Mouse (Mus musculus): ENCODE measurements around the gene Trim80. TPM values are rescaled to one million over a fixed set of nuclear protein-coding genes. Genes with fewer than 3 reads are reported as not detected.

Trim80 gene
- polyA plus RNA-seq, 1 experiment = not detected

DNA sequence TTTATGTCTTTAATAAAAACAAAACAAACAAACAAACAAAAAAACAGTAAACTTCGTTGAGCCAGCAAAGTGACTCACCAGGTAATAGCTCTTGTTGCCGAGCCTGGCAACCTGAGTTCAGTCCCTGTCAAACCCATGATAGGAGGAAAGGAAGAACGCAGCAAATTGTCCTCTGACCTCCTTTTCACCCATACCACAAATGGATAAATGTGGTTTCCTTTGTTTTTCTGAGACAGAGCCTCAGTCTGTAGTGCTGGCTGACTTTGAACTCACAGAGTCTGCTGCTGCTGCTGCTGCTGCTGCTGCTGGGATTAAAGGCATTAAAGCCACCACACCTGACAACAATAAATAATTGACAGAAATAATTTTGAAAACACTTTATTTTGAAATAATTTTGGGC is 17.3 kb upstream of the Trim80 start:
- no peak overlapping the region for H3ac ChIP-seq (ENCODE audit: control insufficient read depth, insufficient read length, low read depth)
- TF ChIP-seq MYOG (IDR thresholded peaks at IDR 0.05; ENCODE audit: control insufficient read depth, extremely low read depth, insufficient read length) = no peak
- TF ChIP-seq USF1 (IDR thresholded peaks at IDR 0.05; ENCODE audit: low read depth) = no peak
- no peak for TF ChIP-seq FOSL1 (IDR thresholded peaks at IDR 0.05; ENCODE audit: insufficient read depth, low read length, poor library complexity, severe bottlenecking)
- no peak for TF ChIP-seq CTCF (IDR thresholded peaks at IDR 0.05; ENCODE audit: control insufficient read depth, insufficient read depth, insufficient read length)
- no peak for TF ChIP-seq MAX (IDR thresholded peaks at IDR 0.05)
- TF ChIP-seq CEBPB (IDR thresholded peaks at IDR 0.05; ENCODE audit: low read depth) = no peak
- TF ChIP-seq MYOD1 (IDR thresholded peaks at IDR 0.05; ENCODE audit: control insufficient read depth, insufficient read length, low read depth) = no peak
- peaks cover 35% of the 10 kb centered on the region for H3K36me3 ChIP-seq (ENCODE audit: control insufficient read depth, insufficient read depth)
- H3K27me3 ChIP-seq (ENCODE audit: control insufficient read depth, insufficient read depth, insufficient read length) = no peaks in the 10 kb centered on the region
- H3K4me3 ChIP-seq (ENCODE audit: insufficient read depth, poor library complexity, severe bottlenecking) = no peak overlapping the region
- H3K79me3 ChIP-seq (ENCODE audit: low read depth) = peaks cover 17% of the 10 kb centered on the region
- peaks cover 37% of the 10 kb centered on the region for H3K79me2 ChIP-seq (ENCODE audit: control insufficient read depth, insufficient read depth)

DNA sequence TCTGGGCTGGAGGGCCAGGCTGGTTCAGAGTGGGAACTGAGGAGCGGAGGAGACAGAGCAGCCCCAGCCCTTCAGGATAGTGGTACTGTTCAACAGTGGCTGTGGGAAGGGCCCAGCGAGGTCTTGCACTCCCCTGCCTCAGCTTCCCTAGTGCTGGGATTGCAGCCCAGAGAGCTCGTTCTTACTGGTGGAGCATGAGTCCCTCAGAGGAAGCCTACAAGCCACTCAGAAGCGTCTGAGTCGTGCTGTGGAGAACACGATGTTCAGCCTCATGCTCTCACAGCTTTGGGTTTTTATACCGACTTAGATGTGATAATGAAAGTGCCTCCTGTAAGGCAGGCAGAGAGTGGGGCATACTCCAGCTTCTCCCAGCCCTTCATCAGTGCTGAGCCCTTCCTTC is 15.7 kb upstream of the Trim80 start:
- H3K4me3 ChIP-seq (ENCODE audit: insufficient read depth, poor library complexity, severe bottlenecking) = no peak overlapping the region
- no peaks in the 10 kb centered on the region for H3K27me3 ChIP-seq (ENCODE audit: control insufficient read depth, insufficient read depth, insufficient read length)
- peaks cover 3% of the 10 kb centered on the region for H3K79me3 ChIP-seq (ENCODE audit: low read depth)
- peaks cover 41% of the 10 kb centered on the region for H3K36me3 ChIP-seq (ENCODE audit: control insufficient read depth, insufficient read depth)
- H3K79me2 ChIP-seq (ENCODE audit: control insufficient read depth, insufficient read depth) = peaks cover 22% of the 10 kb centered on the region
- H3ac ChIP-seq (ENCODE audit: control insufficient read depth, insufficient read length, low read depth) = no peak overlapping the region
- TF ChIP-seq CEBPB (IDR thresholded peaks at IDR 0.05; ENCODE audit: low read depth) (no peak), MYOD1 (IDR thresholded peaks at IDR 0.05; ENCODE audit: control insufficient read depth, insufficient read length, low read depth) (no peak), FOSL1 (IDR thresholded peaks at IDR 0.05; ENCODE audit: insufficient read depth, low read length, poor library complexity, severe bottlenecking) (no peak), CTCF (IDR thresholded peaks at IDR 0.05; ENCODE audit: control insufficient read depth, insufficient read depth, insufficient read length) (no peak), USF1 (IDR thresholded peaks at IDR 0.05; ENCODE audit: low read depth) (no peak), MYOG (IDR thresholded peaks at IDR 0.05; ENCODE audit: control insufficient read depth, extremely low read depth, insufficient read length) (no peak), MAX (IDR thresholded peaks at IDR 0.05) (no peak)

DNA sequence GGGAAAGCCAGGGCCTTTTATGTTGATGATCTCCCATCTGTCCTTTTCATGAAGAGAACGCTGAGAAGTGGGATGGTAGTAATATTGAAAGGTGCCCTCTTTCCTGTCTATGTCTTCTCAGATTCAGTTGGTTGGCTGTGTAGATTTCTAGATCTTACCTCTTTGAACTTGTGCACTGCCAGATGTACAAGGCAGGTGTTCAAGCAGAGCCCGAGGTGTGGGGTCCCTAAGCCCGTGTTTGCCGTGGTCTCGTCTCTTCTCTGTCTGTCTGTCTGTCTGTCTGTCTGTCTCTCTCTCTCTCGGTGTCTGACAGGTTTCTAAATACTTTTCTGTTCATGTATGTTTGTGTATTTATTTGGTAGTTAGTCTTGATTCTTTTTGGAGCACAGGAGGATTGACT is 14.7 kb upstream of the Trim80 start:
- H3K36me3 ChIP-seq (ENCODE audit: control insufficient read depth, insufficient read depth) = peaks cover 51% of the 10 kb centered on the region
- TF ChIP-seq MYOG (IDR thresholded peaks at IDR 0.05; ENCODE audit: control insufficient read depth, extremely low read depth, insufficient read length) = no peak
- TF ChIP-seq CEBPB (IDR thresholded peaks at IDR 0.05; ENCODE audit: low read depth) = no peak
- TF ChIP-seq CTCF (IDR thresholded peaks at IDR 0.05; ENCODE audit: control insufficient read depth, insufficient read depth, insufficient read length) = no peak
- TF ChIP-seq MAX (IDR thresholded peaks at IDR 0.05) = no peak
- no peak for TF ChIP-seq MYOD1 (IDR thresholded peaks at IDR 0.05; ENCODE audit: control insufficient read depth, insufficient read length, low read depth)
- no peak for TF ChIP-seq FOSL1 (IDR thresholded peaks at IDR 0.05; ENCODE audit: insufficient read depth, low read length, poor library complexity, severe bottlenecking)
- no peak for TF ChIP-seq USF1 (IDR thresholded peaks at IDR 0.05; ENCODE audit: low read depth)

GRCm38 (mm10) chr11:115427482-115428331 is 12.6 kb upstream of the Trim80 start:
- Histone ChIP-seq H3K79me2 (ENCODE audit: control insufficient read depth, insufficient read depth) (no peaks in the 10 kb centered on the region), H3K36me3 (ENCODE audit: control insufficient read depth, insufficient read depth) (peaks cover 54% of the 10 kb centered on the region), H3K79me3 (ENCODE audit: low read depth) (no peaks in the 10 kb centered on the region), H3ac (ENCODE audit: control insufficient read depth, insufficient read length, low read depth) (no peak overlapping the region), H3K4me3 (ENCODE audit: insufficient read depth, poor library complexity, severe bottlenecking) (no peak overlapping the region), H3K27me3 (ENCODE audit: control insufficient read depth, insufficient read depth, insufficient read length) (no peaks in the 10 kb centered on the region)
- TF ChIP-seq MYOD1 (IDR thresholded peaks at IDR 0.05; ENCODE audit: control insufficient read depth, insufficient read length, low read depth) = no peak
- peak; percentile 37 for TF ChIP-seq CTCF (IDR thresholded peaks at IDR 0.05; ENCODE audit: control insufficient read depth, insufficient read depth, insufficient read length)
- TF ChIP-seq MAX (IDR thresholded peaks at IDR 0.05) = peak; percentile 16

More for the DNA sequence above, 14.7 kb upstream of the Trim80 start:
- no peak overlapping the region for H3ac ChIP-seq (ENCODE audit: control insufficient read depth, insufficient read length, low read depth)
- no peak overlapping the region for H3K4me3 ChIP-seq (ENCODE audit: insufficient read depth, poor library complexity, severe bottlenecking)
- H3K79me2 ChIP-seq (ENCODE audit: control insufficient read depth, insufficient read depth) = peaks cover 15% of the 10 kb centered on the region
- H3K27me3 ChIP-seq (ENCODE audit: control insufficient read depth, insufficient read depth, insufficient read length) = no peaks in the 10 kb centered on the region
- H3K79me3 ChIP-seq (ENCODE audit: low read depth) = peaks cover 3% of the 10 kb centered on the region

DNA sequence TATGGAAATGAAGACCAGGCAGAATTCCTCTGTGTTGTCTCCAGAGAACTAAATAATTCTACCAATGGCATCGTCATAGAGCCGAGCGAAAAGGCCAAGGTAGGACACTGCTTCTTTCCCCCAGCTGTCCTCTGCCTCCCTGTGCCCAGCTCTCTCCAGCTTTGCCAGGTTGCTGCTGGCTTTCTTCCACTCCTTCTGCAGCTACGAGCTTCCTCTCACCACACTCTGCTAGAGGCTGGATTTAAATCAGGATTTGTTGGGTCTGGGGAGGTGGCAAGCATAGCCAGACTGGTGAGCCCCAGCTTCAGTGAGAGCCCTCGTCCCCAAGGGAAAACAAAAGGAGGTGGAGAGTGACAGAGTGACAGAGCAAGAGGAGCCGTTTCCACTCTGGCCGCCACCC is 11.0 kb upstream of the Trim80 start:
- TF ChIP-seq MAX (IDR thresholded peaks at IDR 0.05) = no peak
- no peak for TF ChIP-seq USF1 (IDR thresholded peaks at IDR 0.05; ENCODE audit: low read depth)
- no peak for TF ChIP-seq CTCF (IDR thresholded peaks at IDR 0.05; ENCODE audit: control insufficient read depth, insufficient read depth, insufficient read length)
- no peak for TF ChIP-seq FOSL1 (IDR thresholded peaks at IDR 0.05; ENCODE audit: insufficient read depth, low read length, poor library complexity, severe bottlenecking)
- no peak for TF ChIP-seq MYOD1 (IDR thresholded peaks at IDR 0.05; ENCODE audit: control insufficient read depth, insufficient read length, low read depth)
- no peak for TF ChIP-seq CEBPB (IDR thresholded peaks at IDR 0.05; ENCODE audit: low read depth)
- no peak for TF ChIP-seq MYOG (IDR thresholded peaks at IDR 0.05; ENCODE audit: control insufficient read depth, extremely low read depth, insufficient read length)
- Histone ChIP-seq H3K79me3 (ENCODE audit: low read depth) (no peaks in the 10 kb centered on the region), H3K27me3 (ENCODE audit: control insufficient read depth, insufficient read depth, insufficient read length) (no peaks in the 10 kb centered on the region), H3ac (ENCODE audit: control insufficient read depth, insufficient read length, low read depth) (no peak overlapping the region), H3K4me3 (ENCODE audit: insufficient read depth, poor library complexity, severe bottlenecking) (no peak overlapping the region), H3K36me3 (ENCODE audit: control insufficient read depth, insufficient read depth) (peaks cover 46% of the 10 kb centered on the region), H3K79me2 (ENCODE audit: control insufficient read depth, insufficient read depth) (no peaks in the 10 kb centered on the region)

All from C2C12 (cell line).